Mouse (Mus musculus) adrenal gland, adult 2 months (tissue): ENCODE measurements around the gene Abhd17c. TPM values are rescaled to one million over a fixed set of nuclear protein-coding genes. Genes with fewer than 3 reads are reported as not detected.
"Not testable (repeated sequence)": the region's sequence is repeated elsewhere in the genome, so short reads cannot be mapped to it uniquely, and the experiment has no call there.

Experiments
- DNase-seq: peaks from one replicate; pipeline ENCODE4 v3.0.0; 2021
- polyA plus RNA-seq: library from polyadenylated mRNA; depleted of rRNA; stranded (reverse); fragments of >200 nt; gene quantifications from 2 replicates; pipeline ENCODE4 v1.2.3, GENCODE M21; 2012
- total RNA-seq, 2 experiments: library from RNA; stranded (reverse); gene quantifications; 2 replicates each; pipeline ENCODE4 v1.2.3; 2021

The Abhd17c gene
- total and polyA plus RNA-seq, 3 experiments = 31.0 to 45.6 (median 32.1) TPM

GRCm38 (mm10) chr7:84152821-84153220, 1.1 kb upstream of the Abhd17c start:
- DNase-seq = no peak

- no peak for DNase-seq
Observed at GRCm38 (mm10) chr7:84152374-84152773, 681 bp upstream of the Abhd17c start.

GRCm38 (mm10) chr7:84151960-84152334, 254 bp upstream of the Abhd17c start:
- DNase-seq = peak; percentile 97

DNA sequence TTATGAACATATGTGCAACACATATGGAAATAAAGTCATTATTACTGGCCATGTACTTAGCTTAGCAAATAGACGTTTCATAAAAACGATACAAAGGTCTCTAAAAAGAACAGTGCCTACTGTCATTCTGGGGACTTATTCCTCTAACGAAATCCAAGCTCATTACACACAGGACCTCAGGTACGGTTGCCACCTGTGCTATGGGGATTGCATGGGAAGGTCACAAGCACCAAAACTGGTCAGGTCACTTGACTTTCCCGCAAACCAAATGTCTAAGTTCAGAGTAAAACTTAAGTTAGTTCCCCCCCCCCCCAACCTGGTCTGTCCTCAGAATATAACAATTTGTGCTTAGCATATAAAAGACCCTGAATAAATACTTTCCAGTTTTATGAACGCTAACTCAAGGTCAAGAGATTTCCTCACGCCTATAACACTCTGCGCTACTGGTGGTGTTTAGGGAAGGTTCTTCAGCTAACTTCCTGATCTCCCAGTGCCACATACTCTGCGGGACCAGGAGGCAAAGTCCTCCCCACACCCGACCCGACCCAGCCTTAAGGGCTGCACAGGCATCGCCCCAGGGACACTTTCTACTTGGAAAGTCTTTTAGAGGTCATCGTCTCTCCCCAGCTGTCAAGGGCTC, 1.2 kb downstream of the Abhd17c start:
- no peak for DNase-seq

GRCm38 (mm10) chr7:84149821-84150220, 1.9 kb downstream of the Abhd17c start:
- no peak for DNase-seq

DNA sequence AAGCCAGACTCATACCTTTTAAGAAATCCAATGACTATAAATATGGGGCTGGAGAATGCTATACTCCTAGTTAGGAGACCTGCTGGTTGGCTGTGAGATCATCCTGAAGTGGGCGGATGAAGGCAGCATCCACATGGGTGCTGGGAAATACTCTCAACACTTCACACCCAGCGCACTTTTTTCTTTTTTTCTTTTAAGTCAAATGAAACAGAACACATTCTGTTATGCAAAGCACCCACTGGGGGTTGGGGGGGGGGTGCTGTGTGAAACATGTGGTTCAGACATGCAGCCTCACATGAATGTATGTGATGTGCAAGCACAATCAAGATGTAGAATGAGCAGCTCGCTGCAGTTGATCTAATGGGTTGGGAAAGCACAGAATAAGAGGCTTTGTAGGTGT, 2.8 kb downstream of the Abhd17c start:
- no peak for DNase-seq

DNA sequence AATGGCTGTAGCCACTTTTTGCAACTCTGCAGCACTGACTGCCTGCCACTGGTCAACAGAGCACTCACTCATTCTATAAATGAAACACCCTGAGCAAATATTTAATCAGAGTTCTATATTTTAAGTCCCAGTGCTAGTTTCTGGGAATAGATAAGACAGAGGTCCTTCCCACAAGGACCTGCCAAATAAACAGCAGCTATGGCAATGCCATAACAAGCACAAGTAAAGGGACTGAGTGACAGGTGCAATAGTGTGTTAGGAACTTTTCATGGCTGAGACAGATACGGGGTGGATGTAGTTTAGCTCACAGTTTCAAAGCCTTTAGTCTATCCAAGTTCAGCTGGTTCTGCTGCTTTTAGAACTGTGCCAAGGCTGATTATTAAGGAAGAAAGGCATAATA, 3.9 kb downstream of the Abhd17c start:
- DNase-seq = no peak

GRCm38 (mm10) chr7:84145633-84146032, 6.1 kb downstream of the Abhd17c start:
- no peak for DNase-seq

DNA sequence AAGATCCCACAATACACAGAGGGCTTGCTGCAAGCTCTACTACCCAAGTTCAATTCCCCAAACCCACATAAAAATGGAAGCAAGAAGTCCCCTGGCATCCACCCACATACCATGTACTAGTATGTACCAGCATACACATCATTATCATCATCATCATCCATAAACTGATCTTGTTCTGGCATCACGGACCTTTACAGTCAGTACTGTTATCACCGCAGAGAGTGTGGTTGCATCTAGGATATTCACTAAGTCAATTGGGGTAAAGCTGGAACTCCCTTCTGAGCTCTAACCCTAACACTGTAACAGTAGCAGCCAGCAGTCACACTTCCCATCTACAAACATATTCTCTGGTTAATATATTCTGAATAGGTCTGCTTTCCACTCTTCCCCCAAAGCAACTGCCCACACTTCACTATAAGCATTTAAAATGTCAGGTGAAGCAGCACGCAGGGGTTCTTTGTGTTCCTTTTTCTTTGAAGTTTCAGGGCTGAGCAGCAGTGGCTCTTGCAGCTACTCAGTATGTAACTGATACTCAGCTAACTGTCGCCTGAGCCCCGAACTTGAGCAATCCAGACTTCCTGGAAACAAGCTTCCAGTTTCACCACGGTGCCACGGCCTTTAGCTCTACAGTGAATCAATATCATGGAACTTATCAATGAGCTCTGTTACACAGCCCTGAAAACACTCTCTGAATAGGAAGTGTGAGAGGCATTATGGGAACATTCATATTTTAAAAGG, 8.8 kb downstream of the Abhd17c start:
- DNase-seq = peak; percentile 41

GRCm38 (mm10) chr7:84142196-84142595, 9.5 kb downstream of the Abhd17c start:
- no peak for DNase-seq

- no peak for DNase-seq
Observed at GRCm38 (mm10) chr7:84139566-84139965, 12.1 kb downstream of the Abhd17c start.

DNA sequence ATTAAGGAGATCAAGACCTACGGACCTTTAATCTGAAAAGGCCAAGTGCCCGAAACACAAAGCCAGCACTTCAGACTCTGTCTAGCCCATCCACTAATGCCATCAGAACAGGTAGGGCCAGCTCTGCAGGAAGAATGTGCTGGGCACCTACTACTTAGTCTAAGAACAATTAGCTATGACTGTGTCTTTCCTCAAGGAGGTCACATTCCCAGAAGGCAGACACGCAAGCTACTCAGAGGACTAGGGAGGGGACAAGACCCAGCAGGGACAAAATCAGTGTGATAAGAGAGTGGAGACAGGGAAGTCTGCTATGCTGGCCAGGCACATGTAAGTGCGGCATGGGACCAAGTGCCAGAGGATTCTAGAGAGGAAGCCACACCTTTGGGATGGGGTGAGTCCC, 13.0 kb downstream of the Abhd17c start:
- no peak for DNase-seq

DNA sequence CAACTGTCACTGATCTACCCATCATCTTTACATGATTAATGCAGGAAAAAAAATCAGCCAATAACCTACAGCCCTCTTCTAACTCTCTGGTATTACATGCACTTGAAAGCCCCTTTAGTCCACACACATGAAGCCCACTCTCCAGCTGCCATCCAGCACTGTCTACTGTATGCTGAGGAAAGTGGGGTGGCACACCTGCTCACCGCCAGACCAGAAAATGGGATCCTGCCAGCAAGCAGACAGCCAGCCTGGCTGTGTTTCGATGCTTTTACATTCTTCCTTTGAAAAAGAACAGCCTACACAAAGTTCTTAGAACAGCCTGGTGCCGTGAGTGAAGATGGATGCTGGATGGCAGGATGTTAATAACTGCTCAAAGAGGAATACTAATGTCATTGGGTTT, 13.9 kb downstream of the Abhd17c start:
- DNase-seq = no peak

GRCm38 (mm10) chr7:84135799-84136700, 15.6 kb downstream of the Abhd17c start:
- DNase-seq = no peak

DNA sequence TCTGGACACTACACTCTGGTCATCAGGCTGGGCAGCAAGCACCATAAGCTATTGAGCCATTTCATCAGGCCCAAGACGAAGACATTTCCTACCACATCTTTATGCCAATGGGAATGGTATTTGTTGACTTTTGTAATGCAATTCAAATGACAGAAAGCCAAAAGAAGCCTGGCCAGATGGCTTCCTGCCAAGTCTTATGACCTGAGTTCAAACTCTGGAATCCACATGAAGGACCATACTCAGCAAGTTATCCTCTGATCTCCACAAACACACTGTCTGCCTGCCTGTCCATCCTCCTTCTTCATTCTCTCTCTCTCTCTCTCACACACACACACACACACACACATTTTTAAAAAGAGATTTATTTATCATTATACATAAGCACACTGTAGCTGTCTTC, 19.0 kb downstream of the Abhd17c start:
- peak; percentile 74 for DNase-seq

DNA sequence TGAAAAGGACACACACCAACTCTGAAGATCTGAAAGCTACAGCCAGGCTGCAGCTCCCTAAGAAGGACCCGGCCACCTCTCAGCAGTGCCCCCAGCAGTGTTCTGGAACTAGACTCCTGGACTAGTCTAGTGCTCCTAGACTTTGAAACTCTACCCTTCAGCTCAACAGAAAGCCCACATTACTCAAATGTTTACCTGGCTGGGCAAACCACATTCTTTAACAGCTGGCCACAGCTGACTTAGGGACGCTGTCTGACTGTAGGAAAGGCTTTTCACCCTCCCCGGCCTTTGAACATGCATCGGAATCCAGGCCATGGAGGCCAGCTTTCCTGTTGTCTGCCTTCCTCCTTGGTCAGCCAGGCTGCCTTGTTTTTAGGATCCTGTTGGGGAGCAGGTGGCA, 20.0 kb downstream of the Abhd17c start:
- DNase-seq = no peak

- DNase-seq = peak; percentile 34
Observed at GRCm38 (mm10) chr7:84128661-84129060, 23.0 kb downstream of the Abhd17c start.

- no peak for DNase-seq
Observed at GRCm38 (mm10) chr7:84125730-84126129, 26.0 kb downstream of the Abhd17c start.

DNA sequence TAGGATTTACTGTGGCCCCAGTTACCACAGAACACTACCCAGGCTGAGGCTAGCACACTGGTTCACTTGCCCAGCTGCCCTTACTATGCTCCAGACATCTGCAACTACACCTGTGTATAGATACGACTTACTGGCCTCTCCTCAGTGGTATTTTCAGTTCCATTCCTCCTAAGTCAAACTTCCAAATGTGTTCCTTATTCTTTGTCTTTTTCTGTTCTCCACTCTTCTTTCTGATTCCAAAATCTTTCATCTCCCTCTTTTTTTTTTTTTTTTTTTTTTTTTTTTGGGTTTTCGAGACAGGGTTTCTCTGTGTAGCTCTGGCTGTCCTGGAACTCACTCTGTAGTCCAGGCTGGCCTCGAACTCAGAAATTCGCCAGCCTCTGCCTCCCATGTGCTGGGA, 28.0 kb downstream of the Abhd17c start:
- not testable (repeated sequence) for DNase-seq

GRCm38 (mm10) chr7:84121778-84122177, 29.9 kb downstream of the Abhd17c start:
- no peak for DNase-seq

- no peak for DNase-seq
Observed at GRCm38 (mm10) chr7:84120142-84120760, 31.4 kb downstream of the Abhd17c start.
